Mouse (Mus musculus) NIH3T3 (cell line): ENCODE data around the gene Pde8b.

Experiments
- DNase-seq: peaks from one replicate; pipeline ENCODE4 v3.0.0-alpha.2; 2012; ENCODE audit warnings: low read depth

Gene Pde8b

GRCm38 (mm10) chr13:95140460-95141079 is 109.6 kb downstream of the Pde8b start:
- DNase-seq = no peak

GRCm38 (mm10) chr13:95135326-95136150 is 114.6 kb downstream of the Pde8b start:
- DNase-seq = peak; percentile 65

GRCm38 (mm10) chr13:95131848-95132247 is 118.3 kb downstream of the Pde8b start:
- DNase-seq = peak; percentile 68

GRCm38 (mm10) chr13:95131041-95131440 is 119.1 kb downstream of the Pde8b start:
- DNase-seq = no peak

GRCm38 (mm10) chr13:95127288-95127687 is 122.8 kb downstream of the Pde8b start:
- no peak for DNase-seq

- DNase-seq = no peak
Observed at GRCm38 (mm10) chr13:95126801-95127200, 123.3 kb downstream of the Pde8b start.

- DNase-seq = no peak
Observed at GRCm38 (mm10) chr13:95125546-95126215, 124.5 kb downstream of the Pde8b start.

- DNase-seq = no peak
Observed at GRCm38 (mm10) chr13:95120570-95120969, 129.6 kb downstream of the Pde8b start.

- no peak for DNase-seq
Observed at GRCm38 (mm10) chr13:95113763-95114162, 136.4 kb downstream of the Pde8b start.

GRCm38 (mm10) chr13:95109555-95109954 is 140.6 kb downstream of the Pde8b start:
- no peak for DNase-seq

GRCm38 (mm10) chr13:95108035-95108434 is 142.1 kb downstream of the Pde8b start:
- peak; percentile 84 for DNase-seq

- DNase-seq = peak; percentile 84
Observed at GRCm38 (mm10) chr13:95104865-95105264, 145.3 kb downstream of the Pde8b start.

- DNase-seq = peak; percentile 85
Observed at GRCm38 (mm10) chr13:95102985-95103590, 147.0 kb downstream of the Pde8b start.

GRCm38 (mm10) chr13:95101315-95101714 is 148.8 kb downstream of the Pde8b start:
- no peak for DNase-seq

- DNase-seq = no peak
Observed at GRCm38 (mm10) chr13:95098931-95099720, 151.0 kb downstream of the Pde8b start.

- DNase-seq = peak; percentile 40
Observed at GRCm38 (mm10) chr13:95096646-95097045, 153.5 kb downstream of the Pde8b start.

GRCm38 (mm10) chr13:95095860-95096259 is 154.3 kb downstream of the Pde8b start:
- no peak for DNase-seq

- DNase-seq = no peak
Observed at GRCm38 (mm10) chr13:95091546-95092445, 158.3 kb downstream of the Pde8b start.

GRCm38 (mm10) chr13:95087358-95087787 is 162.8 kb downstream of the Pde8b start:
- DNase-seq = peak; percentile 52

- DNase-seq = no peak
Observed at GRCm38 (mm10) chr13:95086033-95086432, 164.1 kb downstream of the Pde8b start.
